Mouse (Mus musculus): ENCODE data around the gene Sspn.

- TF ChIP-seq CTCF (conservative IDR thresholded peaks at IDR 0.05; ENCODE audit: insufficient read depth, insufficient read length, low read depth, low read length) (no peak), POLR2A (IDR thresholded peaks at IDR 0.05; ENCODE audit: low read depth, low read length) (no peak)
These were observed 17.6 kb downstream of the Sspn start for GRCm38 (mm10) chr6:145949049-145949448.
